Mouse (Mus musculus) myocyte (in vitro differentiated cells): Measurements from ENCODE around the gene Zfp936.
"Not testable (repeated sequence)": the region's sequence is repeated elsewhere in the genome, so short reads cannot be mapped to it uniquely, and the experiment has no call there.

Source experiments
- MAX ChIP-seq: IDR thresholded peaks from one replicate; pipeline ENCODE4 v1.6.1; 2011; ENCODE audit warnings: low read depth, mild to moderate bottlenecking, control low read depth
- POLR2A ChIP-seq: IDR thresholded peaks from one replicate; pipeline ENCODE4 v1.6.1; 2011; ENCODE audit warnings: low read depth, mild to moderate bottlenecking, control low read depth, moderate library complexity; ENCODE audit not compliant: insufficient read length
- REST ChIP-seq: IDR thresholded peaks from one replicate; pipeline ENCODE4 v1.6.1; 2011; ENCODE audit warnings: mild to moderate bottlenecking, control low read depth, moderate library complexity; ENCODE audit not compliant: insufficient read depth, insufficient read length

DNA sequence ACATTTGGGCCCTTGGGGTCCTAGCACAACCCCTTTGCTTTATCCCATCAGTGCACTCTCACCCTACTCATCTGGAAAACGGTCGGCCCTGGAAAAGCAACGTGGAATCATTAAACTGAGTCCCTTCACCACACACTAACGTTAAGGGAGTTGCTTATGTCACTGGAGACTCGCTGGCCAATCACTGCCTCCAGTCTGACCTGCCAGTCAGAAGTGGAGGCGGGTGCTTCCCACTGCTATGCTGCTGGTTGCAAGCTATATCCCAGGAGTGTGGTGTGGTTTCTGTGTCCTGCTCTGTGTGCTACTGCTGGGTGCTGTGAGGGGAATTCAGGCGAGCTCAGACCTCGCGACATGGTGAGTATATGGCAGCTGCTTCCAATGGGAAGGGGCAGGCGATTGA is at the start of gene Zfp936:
- TF ChIP-seq REST, POLR2A, MAX: not testable (repeated sequence)
